Mouse (Mus musculus) neural tube, embryonic 11.5 days (tissue): ENCODE results near the gene Adamts15. TPM values are rescaled to one million over a fixed set of nuclear protein-coding genes. Genes with fewer than 3 reads are reported as not detected.

Source experiments
- ATAC-seq: fragments of 200-750 bp; cut with Nextera tagmentation; 2 replicates; pipeline ENCODE4 v1.8.0; 2017; ENCODE audit warnings: moderate number of reproducible peaks, mild to moderate bottlenecking, moderate TSS enrichment, moderate library complexity; ENCODE audit not compliant: insufficient read depth, low FRiP score, low TSS enrichment
- DNase-seq: peaks from one replicate; pipeline ENCODE4 v3.0.0-alpha.2; 2015; ENCODE audit warnings: low spot score
- H3K27ac ChIP-seq: fragments of 300-500 bp; sonication (generic); 2 replicates; pipeline ENCODE4 v1.5.1; 2014; ENCODE audit warnings: low read depth, mild to moderate bottlenecking, low read length
- H3K27me3 ChIP-seq: fragments of 300-500 bp; sonication (generic); 2 replicates; pipeline ENCODE4 v1.6.1; 2014; ENCODE audit warnings: mild to moderate bottlenecking, low read length, mixed read lengths; ENCODE audit not compliant: control insufficient read depth, insufficient read depth
- H3K36me3 ChIP-seq: fragments of 300-500 bp; sonication (generic); 2 replicates; pipeline ENCODE4 v1.6.1; 2014; ENCODE audit warnings: mild to moderate bottlenecking, low read length, moderate library complexity, mixed read lengths; ENCODE audit not compliant: control insufficient read depth, insufficient read depth
- H3K4me1 ChIP-seq: fragments of 300-500 bp; sonication (generic); 2 replicates; pipeline ENCODE4 v1.6.1; 2014; ENCODE audit warnings: low read length, mixed read lengths; ENCODE audit not compliant: control insufficient read depth, insufficient read depth
- H3K4me2 ChIP-seq: fragments of 300-500 bp; sonication (generic); 2 replicates; pipeline ENCODE4 v1.6.1; 2014; ENCODE audit warnings: low read depth, mild to moderate bottlenecking, moderate library complexity
- H3K4me3 ChIP-seq: fragments of 300-500 bp; sonication (generic); 2 replicates; pipeline ENCODE4 v1.5.1; 2014; ENCODE audit warnings: low read depth, low read length
- H3K9ac ChIP-seq: fragments of 300-500 bp; sonication (generic); 2 replicates; pipeline ENCODE4 v1.6.1; 2014; ENCODE audit warnings: mild to moderate bottlenecking, low read length
- H3K9me3 ChIP-seq: fragments of 300-500 bp; sonication (generic); 2 replicates; pipeline ENCODE4 v1.6.1; 2016; ENCODE audit warnings: low read length; ENCODE audit not compliant: control insufficient read depth
- WGBS: fragments of 180-500 bp; shearing (Covaris S2); extraction: QIAGEN DNeasy Blood & Tissue Kit; methylation state at CpG from one replicate; pipeline ENCODE4 v1.1.7; 2014; 5-methylcytosine and 5-hydroxymethylcytosine counted together
- polyA plus RNA-seq: library from polyadenylated mRNA; unstranded; fragments of >200 nt; fragmentation: Nextera tagmentation; extraction: Ambion mirVana; gene quantifications from 2 replicates; pipeline ENCODE4 v1.2.1, GENCODE M21; 2014

Gene Adamts15
- polyA plus RNA-seq, 1 experiment from 2014 or later = 4.0 TPM

DNA sequence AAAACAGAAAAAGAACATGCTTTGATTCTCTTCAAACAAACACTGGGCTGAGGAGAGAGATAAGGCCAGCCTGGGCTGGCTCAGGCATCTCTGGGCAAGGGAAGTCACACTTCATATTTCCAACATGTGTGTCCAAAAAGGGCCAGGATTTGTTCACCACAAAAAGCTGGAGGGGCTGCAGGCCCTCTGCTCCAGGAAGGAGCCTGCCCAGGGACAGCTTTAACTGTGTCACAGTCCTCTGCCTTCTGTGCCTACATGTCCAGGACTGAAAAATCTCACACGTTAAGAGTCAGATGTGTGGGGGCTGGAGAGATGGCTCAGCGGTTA lies 42.3 kb downstream of the Adamts15 start:
- DNase-seq (no peak), ATAC-seq (no peak)
- H3K27ac ChIP-seq = no peak overlapping the region
- 86% methylated on average over 2 of the region's 2 CpGs for WGBS
- H3K36me3 ChIP-seq = no peaks in the 10 kb centered on the region
- no peak overlapping the region for H3K4me2 ChIP-seq
- no peaks in the 10 kb centered on the region for H3K9me3 ChIP-seq
- H3K9ac ChIP-seq = no peak overlapping the region
- no peak overlapping the region for H3K4me3 ChIP-seq
- H3K4me1 ChIP-seq = no peaks in the 10 kb centered on the region
- H3K27me3 ChIP-seq = no peaks in the 10 kb centered on the region

DNA sequence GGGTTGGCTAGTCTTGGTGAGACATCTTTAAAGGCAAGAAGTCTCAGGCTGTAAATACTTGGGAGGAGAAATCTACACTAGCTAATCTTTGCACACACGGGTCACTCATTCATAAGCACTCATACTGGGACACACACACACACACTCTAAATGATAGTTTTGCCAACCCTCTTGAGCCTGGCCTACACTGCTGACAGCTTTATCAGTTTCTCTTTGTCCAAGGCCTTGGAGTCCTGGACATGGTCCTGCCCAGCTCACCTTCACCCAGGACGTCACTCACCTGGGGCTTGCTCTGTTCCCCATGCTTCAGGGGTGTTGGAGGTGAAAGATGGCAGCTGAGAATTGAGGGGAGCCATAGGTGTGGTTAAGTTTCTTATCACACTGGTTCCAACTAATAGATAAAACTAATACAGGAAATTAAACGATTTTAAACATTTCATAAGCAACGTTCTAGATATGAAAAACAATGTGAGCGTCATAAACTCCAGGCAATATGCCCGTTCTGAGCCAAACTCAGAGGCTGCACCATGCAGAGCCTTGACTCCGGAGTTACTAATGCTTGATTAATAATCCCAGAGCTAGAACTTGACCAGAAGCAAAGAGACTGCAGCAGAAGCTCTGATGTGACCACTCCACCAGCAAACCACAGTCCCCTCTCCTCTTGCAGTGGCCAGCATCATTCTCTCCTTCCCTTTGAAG lies 42.9 kb downstream of the Adamts15 start:
- no peaks in the 10 kb centered on the region for H3K9me3 ChIP-seq
- ATAC-seq (no peak), DNase-seq (no peak)
- no peak overlapping the region for H3K4me3 ChIP-seq
- no peak overlapping the region for H3K4me2 ChIP-seq
- no peak overlapping the region for H3K27ac ChIP-seq
- no peaks in the 10 kb centered on the region for H3K4me1 ChIP-seq
- H3K36me3 ChIP-seq = no peaks in the 10 kb centered on the region
- no peaks in the 10 kb centered on the region for H3K27me3 ChIP-seq
- 88% methylated on average over 7 of the region's 7 CpGs for WGBS
- no peak overlapping the region for H3K9ac ChIP-seq

DNA sequence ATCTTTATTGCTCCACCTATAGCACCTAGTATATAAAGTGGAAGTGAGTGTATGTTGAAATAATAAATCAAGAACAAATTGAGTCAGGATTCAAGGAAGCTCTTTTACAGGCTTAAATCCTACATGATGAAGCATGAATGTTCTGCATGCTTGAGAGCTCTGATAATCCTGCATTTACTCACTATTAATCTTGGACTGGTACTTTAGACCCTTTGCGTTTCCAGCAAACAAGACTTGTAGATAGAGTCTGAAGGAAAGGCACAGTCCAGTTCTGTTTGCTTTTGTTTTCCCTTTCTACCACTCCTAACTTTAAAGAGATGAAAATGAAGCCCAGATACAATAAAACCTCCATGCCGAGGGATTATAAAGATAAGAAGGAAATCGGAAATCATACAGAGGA lies 45.7 kb downstream of the Adamts15 start:
- Histone ChIP-seq H3K36me3 (no peaks in the 10 kb centered on the region), H3K4me2 (no peak overlapping the region), H3K9me3 (no peaks in the 10 kb centered on the region), H3K27me3 (no peaks in the 10 kb centered on the region), H3K4me1 (no peaks in the 10 kb centered on the region), H3K27ac (no peak overlapping the region), H3K9ac (no peak overlapping the region), H3K4me3 (no peak overlapping the region)
- WGBS = 89% methylated on average over 3 of the region's 3 CpGs
- ATAC-seq (no peak), DNase-seq (no peak)

DNA sequence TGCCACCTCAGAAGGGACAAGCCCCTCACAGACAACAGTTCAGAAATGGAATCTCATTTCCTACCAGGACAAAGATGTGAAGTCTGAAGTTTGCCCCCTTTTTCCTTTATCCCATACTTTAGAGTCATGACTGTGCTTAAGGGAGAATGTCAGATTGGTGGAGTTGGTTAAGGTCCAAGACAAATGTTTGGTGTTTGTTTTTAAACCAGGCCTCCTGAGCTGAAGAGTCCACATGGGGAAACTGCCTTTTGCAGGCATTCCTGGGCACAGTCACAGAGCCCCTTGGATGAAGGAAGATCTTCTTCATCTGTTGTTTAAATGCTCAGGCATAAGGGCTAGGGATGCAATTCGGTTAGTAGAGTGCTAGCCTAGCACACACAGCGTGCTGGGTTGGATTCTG lies 66.4 kb downstream of the Adamts15 start:
- 86% methylated on average over 2 of the region's 2 CpGs for WGBS
- no peaks in the 10 kb centered on the region for H3K36me3 ChIP-seq
- ATAC-seq = no peak

DNA sequence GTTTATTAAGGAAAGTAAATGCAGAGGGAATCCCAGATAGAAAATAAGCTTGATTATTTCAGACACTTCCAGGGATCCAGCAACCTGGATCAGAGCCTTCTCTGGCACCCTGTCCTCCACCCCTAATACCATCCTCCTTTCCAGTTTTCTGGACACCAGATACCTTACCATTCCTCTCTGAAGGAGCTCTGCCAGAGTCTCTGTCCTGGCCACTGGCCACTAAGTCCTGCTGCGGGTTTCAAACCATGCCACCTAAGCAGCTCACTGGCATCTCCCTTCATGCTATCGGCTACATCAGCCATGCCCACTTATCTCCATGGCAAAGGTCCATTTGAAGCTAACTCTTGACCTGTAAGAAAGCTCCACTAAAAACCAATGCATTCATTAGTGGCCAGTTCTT lies 70.4 kb downstream of the Adamts15 start:
- H3K27me3 ChIP-seq = no peaks in the 10 kb centered on the region
- 87% methylated on average over 2 of the region's 2 CpGs for WGBS
- H3K9me3 ChIP-seq = no peaks in the 10 kb centered on the region
- DNase-seq (no peak), ATAC-seq (no peak)
- H3K36me3 ChIP-seq = no peaks in the 10 kb centered on the region
- H3K4me1 ChIP-seq = no peaks in the 10 kb centered on the region
- H3K4me3 ChIP-seq = no peak overlapping the region
- H3K9ac ChIP-seq = no peak overlapping the region
- no peak overlapping the region for H3K27ac ChIP-seq
- H3K4me2 ChIP-seq = no peak overlapping the region

More for the DNA sequence above, 66.4 kb downstream of the Adamts15 start:
- Histone ChIP-seq H3K9me3 (no peaks in the 10 kb centered on the region), H3K9ac (no peak overlapping the region), H3K4me1 (no peaks in the 10 kb centered on the region), H3K27me3 (no peaks in the 10 kb centered on the region), H3K27ac (no peak overlapping the region), H3K4me3 (no peak overlapping the region), H3K4me2 (no peak overlapping the region)
- no peak for DNase-seq

DNA sequence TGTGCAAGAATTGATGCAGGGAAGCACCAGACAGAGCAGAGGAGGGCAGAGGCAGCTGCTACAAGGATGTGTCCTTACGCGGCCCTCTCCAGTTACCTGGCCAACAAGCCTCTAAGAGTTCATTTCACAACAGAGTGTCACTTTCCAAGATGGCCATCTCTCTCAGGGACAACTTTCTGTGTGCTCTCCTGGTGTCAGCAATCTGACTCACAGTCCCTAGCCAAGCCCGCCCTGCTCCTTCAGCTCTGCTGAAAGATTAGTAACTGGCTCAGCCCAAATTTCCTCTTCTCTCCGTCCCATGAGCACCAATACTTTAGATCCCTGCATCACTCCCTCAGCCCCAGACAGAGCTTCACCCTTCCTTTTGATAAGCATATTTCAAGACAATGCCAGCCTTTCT lies 72.3 kb downstream of the Adamts15 start:
- Histone ChIP-seq H3K4me1 (no peaks in the 10 kb centered on the region), H3K9ac (no peak overlapping the region), H3K4me3 (no peak overlapping the region), H3K36me3 (no peaks in the 10 kb centered on the region), H3K27ac (no peak overlapping the region), H3K9me3 (no peaks in the 10 kb centered on the region), H3K27me3 (no peaks in the 10 kb centered on the region), H3K4me2 (no peak overlapping the region)
- ATAC-seq = no peak
- WGBS = 96% methylated on average over 4 of the region's 4 CpGs
- no peak for DNase-seq

DNA sequence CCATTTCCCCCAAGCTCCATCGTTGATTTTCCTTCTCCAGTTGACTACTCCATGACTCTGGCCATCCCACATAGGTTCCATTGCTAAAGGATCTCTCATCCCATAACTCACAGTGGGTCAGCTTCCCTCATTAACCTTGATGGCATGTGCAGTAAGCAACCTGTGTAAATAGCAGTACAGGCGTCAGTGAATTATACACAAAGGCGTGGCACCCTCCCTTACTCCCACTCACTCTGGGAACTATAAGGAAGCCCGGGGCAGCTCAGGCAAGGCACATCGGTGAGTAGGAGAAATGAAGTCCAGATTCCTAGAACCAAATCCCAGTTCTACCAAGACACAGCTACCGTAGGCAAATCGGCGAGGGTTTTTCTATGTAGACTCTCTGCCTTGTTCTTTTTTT lies 72.8 kb downstream of the Adamts15 start:
- H3K9me3 ChIP-seq = no peaks in the 10 kb centered on the region
- no peak overlapping the region for H3K4me3 ChIP-seq
- H3K27me3 ChIP-seq = no peaks in the 10 kb centered on the region
- DNase-seq (no peak), ATAC-seq (no peak)
- no peak overlapping the region for H3K27ac ChIP-seq
- no peak overlapping the region for H3K9ac ChIP-seq
- no peaks in the 10 kb centered on the region for H3K36me3 ChIP-seq
- no peaks in the 10 kb centered on the region for H3K4me1 ChIP-seq
- no peak overlapping the region for H3K4me2 ChIP-seq
- 91% methylated on average over 8 of the region's 8 CpGs for WGBS

Other genes starting within 250 kb of the Adamts15 start
- gene Adamts8, start 20.1 kb upstream of the Adamts15 start, polyA plus RNA-seq = 0.46 and 0.99 TPM in 2 replicates
- 4.5 and 4.6 TPM in 2 replicates for gene Zbtb44, start 108.2 kb upstream of the Adamts15 start, polyA plus RNA-seq
- 2.0 and 3.1 TPM in 2 replicates for gene St14, start 209.4 kb upstream of the Adamts15 start, polyA plus RNA-seq